Mouse (Mus musculus): Measurements from ENCODE around the gene Map2k6. TPM values are rescaled to one million over a fixed set of nuclear protein-coding genes. Genes with fewer than 3 reads are reported as not detected.

Gene Map2k6
- polyA plus RNA-seq, 1 experiment from 2014 or later = 31.5 TPM

DNA sequence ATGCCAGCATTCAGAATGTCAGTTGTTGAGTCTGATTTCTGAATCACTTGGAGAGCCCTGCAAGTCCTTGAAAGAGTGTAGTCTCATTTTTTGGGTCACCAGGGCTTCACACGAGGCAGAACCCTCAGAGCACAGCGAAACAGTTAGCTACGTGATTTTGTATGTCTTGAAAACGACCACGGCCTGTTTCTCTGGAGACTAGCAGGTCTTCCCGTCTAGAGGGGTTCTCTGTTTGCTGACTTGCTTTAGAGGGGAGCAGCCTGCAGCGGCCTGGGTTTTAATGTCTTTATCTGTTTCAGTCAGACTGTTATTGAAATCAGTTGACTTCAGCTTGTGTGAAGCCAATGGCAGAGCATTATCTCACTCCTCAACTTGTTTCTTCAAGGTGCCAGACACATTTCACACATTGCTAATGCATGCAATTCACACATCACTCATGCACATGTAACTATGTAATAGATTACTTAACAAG lies 58.6 kb downstream of the Map2k6 start:
- 72% methylated on average over 7 of the region's 7 CpGs for WGBS
- Histone ChIP-seq H3K36me3 (no peaks in the 10 kb centered on the region), H3K4me2 (replicated peaks) (no peak overlapping the region), H3K9ac (replicated peaks) (no peak overlapping the region), H3K4me1 (peaks cover 14% of the 10 kb centered on the region), H3K27ac (replicated peaks) (no peak overlapping the region), H3K4me3 (no peak overlapping the region), H3K9me3 (no peaks in the 10 kb centered on the region), H3K27me3 (no peaks in the 10 kb centered on the region)
- no peak for ATAC-seq (ENCODE audit: low FRiP score, low read depth)

DNA sequence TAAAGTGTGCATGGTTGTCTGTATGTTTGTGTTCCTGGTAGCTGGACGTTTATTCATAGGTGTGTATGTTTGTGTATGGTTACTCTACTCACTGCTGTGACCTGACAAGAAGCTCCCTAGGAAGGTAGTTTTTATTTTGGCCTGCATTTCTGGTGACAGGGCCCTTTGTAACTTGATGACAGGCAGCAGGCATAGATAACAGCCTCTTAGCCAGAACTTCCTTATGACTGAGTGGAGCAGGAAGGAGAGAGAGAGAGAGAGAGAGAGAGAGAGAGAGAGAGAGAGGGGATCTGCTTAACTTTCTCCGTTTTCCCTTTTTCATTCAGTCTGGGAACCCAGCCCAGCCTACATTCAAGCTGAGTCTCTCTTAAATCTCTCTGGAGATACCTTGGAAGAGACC lies 61.6 kb downstream of the Map2k6 start:
- Histone ChIP-seq H3K4me1 (peaks cover 20% of the 10 kb centered on the region), H3K4me2 (replicated peaks) (no peak overlapping the region), H3K27ac (replicated peaks) (no peak overlapping the region), H3K9me3 (no peaks in the 10 kb centered on the region), H3K9ac (replicated peaks) (no peak overlapping the region), H3K27me3 (no peaks in the 10 kb centered on the region), H3K4me3 (no peak overlapping the region), H3K36me3 (no peaks in the 10 kb centered on the region)
- ATAC-seq (ENCODE audit: low FRiP score, low read depth) = no peak
- WGBS = 67% methylated on average over 2 of the region's 2 CpGs

DNA sequence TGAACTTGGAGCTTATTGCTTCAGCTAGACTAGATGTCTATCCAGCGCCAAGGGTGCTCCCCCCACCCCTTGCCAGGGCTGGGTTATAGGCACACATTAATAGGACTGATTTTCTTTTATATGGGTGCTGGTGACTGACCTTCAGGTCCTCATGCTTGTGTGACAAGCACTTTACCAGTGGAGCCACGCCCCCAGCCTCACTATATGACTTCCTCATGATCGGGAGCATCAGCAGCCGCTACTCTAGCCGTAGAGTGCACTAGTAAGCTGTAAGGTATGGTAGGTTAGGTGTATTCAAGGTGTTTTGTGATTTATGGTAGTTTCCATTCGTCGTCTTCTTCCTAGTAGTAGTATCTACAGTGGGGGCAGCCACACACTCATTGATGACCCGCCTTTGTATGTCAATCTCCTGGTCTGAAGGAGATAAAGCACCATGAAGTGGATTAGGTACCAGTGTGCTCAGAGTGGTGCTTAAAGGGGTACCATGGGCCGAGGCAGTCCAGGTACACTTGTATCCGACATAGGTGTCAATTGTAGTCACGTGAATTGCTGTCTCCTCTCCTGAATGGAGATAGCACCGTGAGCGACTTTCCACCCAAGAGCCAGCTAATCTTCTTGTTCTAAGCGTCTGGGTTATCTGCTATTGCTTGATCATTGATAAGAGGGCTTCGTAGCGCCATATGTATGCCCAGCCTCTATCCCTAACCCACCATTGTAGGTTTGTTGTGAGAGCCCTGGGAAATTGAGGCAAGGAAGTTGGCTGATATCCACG lies 62.8 kb downstream of the Map2k6 start:
- Histone ChIP-seq H3K9ac (replicated peaks) (no peak overlapping the region), H3K36me3 (no peaks in the 10 kb centered on the region), H3K4me3 (no peak overlapping the region), H3K4me1 (peaks cover 16% of the 10 kb centered on the region), H3K27me3 (no peaks in the 10 kb centered on the region), H3K9me3 (no peaks in the 10 kb centered on the region), H3K4me2 (replicated peaks) (no peak overlapping the region), H3K27ac (replicated peaks) (no peak overlapping the region)
- WGBS = 96% methylated on average over 17 of the region's 17 CpGs
- no peak for ATAC-seq (ENCODE audit: low FRiP score, low read depth)

DNA sequence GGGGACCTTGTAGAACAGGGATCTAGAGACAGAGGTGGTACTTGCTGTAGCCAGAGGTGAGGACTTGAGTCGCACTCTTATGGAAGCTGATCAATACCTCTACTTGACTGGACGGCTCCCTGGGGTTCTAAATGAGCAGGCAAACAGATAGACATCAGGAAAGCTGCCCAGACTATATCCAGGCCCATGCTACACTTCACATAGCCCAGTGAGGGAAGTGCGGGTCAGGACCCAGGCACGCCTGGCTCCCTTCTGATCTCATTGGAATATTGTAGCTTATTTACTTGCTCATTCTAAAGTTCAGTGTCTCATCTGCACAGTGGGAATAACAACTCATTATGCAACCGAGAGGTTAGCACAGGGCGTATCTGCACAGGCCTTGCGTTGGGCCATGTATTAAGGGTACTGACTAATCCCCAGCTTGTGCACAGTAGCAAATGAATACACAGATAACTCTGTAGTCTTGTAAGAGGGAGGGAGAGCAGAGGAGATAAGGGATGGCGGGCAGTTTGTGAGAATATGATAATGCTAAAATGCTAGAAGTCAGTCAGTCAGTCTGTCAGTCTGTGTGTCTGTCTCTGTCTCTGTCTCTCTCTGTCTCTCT lies 64.2 kb downstream of the Map2k6 start:
- Histone ChIP-seq H3K9me3 (no peaks in the 10 kb centered on the region), H3K27ac (replicated peaks) (no peak overlapping the region), H3K4me2 (replicated peaks) (no peak overlapping the region), H3K4me3 (no peak overlapping the region), H3K27me3 (no peaks in the 10 kb centered on the region), H3K4me1 (peaks cover 16% of the 10 kb centered on the region), H3K36me3 (no peaks in the 10 kb centered on the region), H3K9ac (replicated peaks) (no peak overlapping the region)
- 78% methylated on average over 8 of the region's 8 CpGs for WGBS
- no peak for ATAC-seq (ENCODE audit: low FRiP score, low read depth)

DNA sequence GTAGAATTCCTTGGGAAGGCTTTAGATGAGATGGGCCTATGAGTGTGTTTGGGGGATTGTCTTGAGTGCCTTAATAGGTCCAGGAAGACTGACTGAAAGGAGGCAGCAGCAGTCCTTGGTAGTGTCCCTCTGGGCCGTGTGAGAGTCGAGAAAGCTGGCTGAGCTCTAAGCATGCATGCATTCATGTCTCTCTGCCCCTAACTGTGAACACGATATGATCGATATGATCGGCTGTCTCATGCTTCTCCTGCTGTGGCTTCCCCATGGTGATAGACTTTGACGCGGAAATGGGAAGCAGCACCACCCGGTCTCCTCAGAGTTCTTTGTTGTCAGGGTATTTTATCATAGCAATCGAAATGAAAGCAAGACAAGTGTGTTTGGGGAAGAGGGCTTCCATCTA lies 64.9 kb downstream of the Map2k6 start:
- no peak for ATAC-seq (ENCODE audit: low FRiP score, low read depth)
- H3K36me3 ChIP-seq = no peaks in the 10 kb centered on the region
- no peak overlapping the region for H3K27ac ChIP-seq (replicated peaks)
- no peak overlapping the region for H3K9ac ChIP-seq (replicated peaks)
- WGBS = 74% methylated on average over 9 of the region's 9 CpGs
- H3K4me3 ChIP-seq = no peak overlapping the region
- peaks cover 13% of the 10 kb centered on the region for H3K4me1 ChIP-seq
- H3K9me3 ChIP-seq = no peaks in the 10 kb centered on the region
- no peak overlapping the region for H3K4me2 ChIP-seq (replicated peaks)
- no peaks in the 10 kb centered on the region for H3K27me3 ChIP-seq

DNA sequence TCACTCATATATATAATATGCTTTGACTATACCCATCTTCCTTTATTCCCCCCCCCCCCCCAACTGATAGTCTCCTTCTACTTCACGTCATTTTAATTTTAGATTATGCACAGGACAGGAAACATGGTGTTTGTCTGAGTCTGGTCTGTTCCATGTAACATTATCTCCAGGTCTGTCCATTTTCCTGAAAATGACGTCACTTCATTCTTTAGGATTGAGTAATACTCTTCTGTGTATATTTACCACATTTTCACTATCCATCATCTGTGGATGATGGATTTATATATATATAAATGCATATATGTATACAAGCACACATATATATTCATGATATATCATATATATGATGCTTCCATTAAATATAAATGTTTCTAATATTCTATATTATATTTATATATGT lies 70.1 kb downstream of the Map2k6 start:
- Histone ChIP-seq H3K4me3 (no peak overlapping the region), H3K27ac (replicated peaks) (no peak overlapping the region), H3K4me1 (0 out of 2 replicates have a peak, but pooled peaks cover under 1% of the 10 kb centered on the region), H3K36me3 (no peaks in the 10 kb centered on the region), H3K9me3 (no peaks in the 10 kb centered on the region), H3K27me3 (no peaks in the 10 kb centered on the region), H3K4me2 (replicated peaks) (no peak overlapping the region), H3K9ac (replicated peaks) (no peak overlapping the region)
- WGBS = 99% methylated on average over 2 of the region's 2 CpGs
- ATAC-seq (ENCODE audit: low FRiP score, low read depth) = no peak

DNA sequence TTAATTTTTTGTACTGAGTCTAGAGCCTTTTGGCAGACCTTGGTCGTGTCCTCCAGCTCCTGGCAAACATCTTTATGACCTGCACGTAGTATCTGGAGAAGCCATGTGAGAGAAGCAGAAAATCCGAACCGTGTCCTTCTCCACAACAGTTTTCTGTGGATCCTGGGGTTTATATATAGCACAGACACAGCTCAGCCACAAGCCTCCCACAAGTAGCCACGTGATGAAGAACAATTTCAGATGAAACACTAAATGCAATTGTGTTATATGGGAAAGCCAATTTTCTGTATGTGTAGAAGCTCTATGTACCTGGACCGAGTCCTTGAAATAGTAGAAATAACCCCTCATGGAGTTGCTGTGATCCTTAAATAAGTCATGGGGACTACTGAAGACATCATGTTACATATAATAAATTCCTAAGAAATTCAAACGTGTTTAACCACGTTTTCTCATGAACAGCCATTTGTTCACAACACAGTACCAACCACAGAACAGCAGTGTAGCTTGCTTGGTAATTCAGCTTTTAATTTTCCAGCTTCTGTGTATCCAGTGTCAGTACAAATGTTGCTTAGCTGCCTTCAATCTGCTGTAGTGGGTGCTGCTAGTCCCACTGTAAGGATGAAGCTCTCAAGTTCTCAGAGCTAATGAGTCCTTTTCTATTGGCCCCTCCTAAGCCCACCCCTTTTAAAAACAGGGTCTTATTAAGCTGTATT lies 71.8 kb downstream of the Map2k6 start:
- 89% methylated on average over 8 of the region's 8 CpGs for WGBS
- peaks cover 6% of the 10 kb centered on the region; the same call in 1 of the 2 replicates for H3K27me3 ChIP-seq
- H3K9ac ChIP-seq (replicated peaks) = no peak overlapping the region

DNA sequence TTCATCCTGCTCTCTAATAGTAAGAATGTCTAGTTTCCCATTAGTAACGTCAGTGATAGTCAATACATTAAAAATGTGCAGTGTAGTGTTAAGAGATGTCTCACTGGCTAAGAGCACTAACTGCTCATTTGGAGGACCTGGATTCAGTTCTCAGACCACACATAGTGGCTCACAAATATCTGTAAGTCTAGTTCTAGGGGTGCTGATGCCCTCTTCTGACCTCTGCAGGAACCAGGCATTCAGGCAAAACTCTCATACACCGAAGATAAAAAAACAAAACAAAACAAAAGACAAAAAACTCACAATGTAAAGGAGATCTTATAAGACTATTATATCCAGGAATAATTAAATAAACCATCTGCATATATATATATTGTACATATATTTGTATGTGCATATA lies 72.4 kb downstream of the Map2k6 start:
- 87% methylated on average over 2 of the region's 2 CpGs for WGBS
- peaks cover 8% of the 10 kb centered on the region; the same call in 1 of the 2 replicates for H3K27me3 ChIP-seq
- ATAC-seq (ENCODE audit: low FRiP score, low read depth) = no peak

More for the DNA sequence above, 71.8 kb downstream of the Map2k6 start:
- no peak for ATAC-seq (ENCODE audit: low FRiP score, low read depth)
- Histone ChIP-seq H3K36me3 (no peaks in the 10 kb centered on the region), H3K4me1 (no peaks in the 10 kb centered on the region), H3K4me2 (replicated peaks) (no peak overlapping the region), H3K4me3 (no peak overlapping the region), H3K27ac (replicated peaks) (no peak overlapping the region), H3K9me3 (no peaks in the 10 kb centered on the region)

DNA sequence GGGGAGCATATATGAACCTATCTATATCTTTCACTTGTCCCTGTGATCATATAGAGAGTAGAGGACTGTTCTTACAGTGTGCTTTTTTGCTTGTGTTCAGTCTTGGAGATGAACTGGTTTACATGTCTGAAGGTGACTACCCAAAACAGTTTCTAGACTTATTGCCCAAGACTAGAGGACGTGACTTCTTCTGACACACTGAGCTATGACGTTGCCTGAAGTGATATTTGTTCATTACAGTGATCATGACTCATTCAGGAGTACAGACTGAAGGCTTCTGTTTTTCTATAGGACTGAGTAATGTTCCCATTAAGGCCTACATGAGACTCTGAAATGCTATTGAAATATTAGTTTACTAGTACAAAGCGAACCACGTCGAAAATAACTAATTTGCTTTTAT lies 73.2 kb downstream of the Map2k6 start:
- Histone ChIP-seq H3K27me3 (peaks cover 14% of the 10 kb centered on the region; the same call in 1 of the 2 replicates), H3K4me2 (replicated peaks) (no peak overlapping the region), H3K9ac (replicated peaks) (no peak overlapping the region), H3K4me1 (peaks cover 5% of the 10 kb centered on the region; the same call in 1 of the 2 replicates), H3K9me3 (no peaks in the 10 kb centered on the region), H3K4me3 (no peak overlapping the region), H3K36me3 (no peaks in the 10 kb centered on the region), H3K27ac (replicated peaks) (no peak overlapping the region)
- 92% methylated on average over 5 of the region's 5 CpGs for WGBS
- no peak for ATAC-seq (ENCODE audit: low FRiP score, low read depth)

More for the DNA sequence above, 72.4 kb downstream of the Map2k6 start:
- Histone ChIP-seq H3K4me3 (no peak overlapping the region), H3K9ac (replicated peaks) (no peak overlapping the region), H3K36me3 (no peaks in the 10 kb centered on the region), H3K9me3 (no peaks in the 10 kb centered on the region), H3K4me2 (replicated peaks) (no peak overlapping the region), H3K4me1 (no peaks in the 10 kb centered on the region), H3K27ac (replicated peaks) (no peak overlapping the region)

DNA sequence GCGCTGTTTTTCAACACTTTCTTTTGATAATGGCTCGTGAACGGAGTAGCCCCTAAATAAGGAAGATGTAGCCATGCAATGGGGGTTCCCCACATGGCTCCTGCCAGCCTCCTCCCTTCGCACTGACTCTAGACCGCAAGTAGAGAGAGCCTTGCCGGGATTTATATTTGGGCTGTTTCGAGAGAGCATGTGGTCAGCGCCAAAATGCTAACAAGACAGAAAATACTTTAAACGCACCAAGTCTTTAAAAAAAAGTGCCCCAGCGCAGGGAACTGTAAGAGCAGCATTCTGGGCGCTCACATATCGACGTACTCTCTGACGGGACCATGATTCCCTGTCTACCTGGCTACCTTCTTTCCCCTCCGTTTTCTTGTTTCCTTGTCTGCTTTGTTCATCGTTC lies 74.6 kb downstream of the Map2k6 start:
- Histone ChIP-seq H3K27ac (replicated peaks) (no peak overlapping the region), H3K9me3 (no peaks in the 10 kb centered on the region), H3K4me1 (peaks cover 19% of the 10 kb centered on the region), H3K9ac (replicated peaks) (no peak overlapping the region), H3K27me3 (peaks cover 25% of the 10 kb centered on the region), H3K4me2 (replicated peaks) (no peak overlapping the region), H3K36me3 (no peaks in the 10 kb centered on the region), H3K4me3 (no peak overlapping the region)
- WGBS = 94% methylated on average over 16 of the region's 16 CpGs
- ATAC-seq (ENCODE audit: low FRiP score, low read depth) = no peak

DNA sequence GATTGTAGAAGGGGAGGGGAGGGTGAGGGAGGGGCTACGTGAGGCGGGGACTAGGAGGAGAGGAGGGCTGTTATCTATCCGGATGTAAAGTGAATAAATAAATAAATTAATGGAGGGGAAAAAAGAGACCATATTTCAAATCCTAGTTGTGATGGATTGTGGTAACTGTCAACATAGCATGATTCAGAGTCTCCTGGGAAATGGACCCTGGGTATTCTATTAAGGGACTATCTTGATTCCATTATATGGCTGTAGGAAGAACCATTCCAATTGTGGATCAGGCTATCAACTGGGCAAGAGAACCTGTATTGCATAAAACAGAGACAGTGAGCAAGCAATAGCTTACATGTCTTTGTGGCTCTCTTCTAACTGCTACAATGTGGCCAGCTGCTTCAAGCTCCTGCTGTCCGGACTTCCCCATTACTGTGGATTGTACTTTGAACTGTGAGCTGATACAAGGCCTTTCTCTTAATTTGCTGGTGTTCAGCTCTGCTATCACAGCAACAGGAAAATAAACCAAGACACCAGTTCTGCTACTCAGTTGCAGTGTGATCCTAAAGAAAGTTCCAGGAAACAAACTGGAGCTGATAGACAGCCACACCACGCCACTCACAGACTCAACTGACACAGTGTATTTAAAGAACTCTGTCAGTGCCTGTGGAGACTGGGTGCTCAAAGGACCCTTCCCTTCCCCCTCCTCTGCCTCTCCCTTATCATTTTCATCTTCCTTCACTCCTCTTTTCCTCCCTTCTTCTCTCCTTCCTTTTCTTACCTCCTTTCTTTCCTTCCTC lies 77.6 kb downstream of the Map2k6 start:
- Histone ChIP-seq H3K9me3 (no peaks in the 10 kb centered on the region), H3K9ac (replicated peaks) (no peak overlapping the region), H3K4me2 (replicated peaks) (no peak overlapping the region), H3K4me1 (peaks cover 47% of the 10 kb centered on the region), H3K4me3 (no peak overlapping the region), H3K36me3 (no peaks in the 10 kb centered on the region), H3K27me3 (peaks cover 43% of the 10 kb centered on the region), H3K27ac (replicated peaks) (no peak overlapping the region)
- WGBS = 49% methylated on average over 5 of the region's 5 CpGs
- ATAC-seq (ENCODE audit: low FRiP score, low read depth) = no peak

Measured in midbrain, embryonic 12.5 days (tissue).